Mouse (Mus musculus) CH12.LX (cell line): ENCODE results near the gene Rab8b.

Experiments used
- CTCF ChIP-seq, 2 experiments: IDR thresholded peaks in 1 of 2; conservative IDR thresholded peaks in 1 of 2; 2 replicates each; pipeline ENCODE4 v1.5.1; 2011 to 2012; ENCODE audit warnings: low read depth in 2 of 2, low read length in 2 of 2, improper control_type of control experiment in 1 of 2, inconsistent platforms in 1 of 2, mild to moderate bottlenecking in 1 of 2, moderate library complexity in 1 of 2
- ELF1 ChIP-seq: IDR thresholded peaks from 2 replicates; pipeline ENCODE4 v1.6.1; 2014; ENCODE audit warnings: low read depth, mild to moderate bottlenecking, inconsistent platforms, low read length, improper control_type of control experiment
- EP300 ChIP-seq: IDR thresholded peaks from 2 replicates; pipeline ENCODE4 v1.6.1; 2011; ENCODE audit warnings: low read length, improper control_type of control experiment
- ETS1 ChIP-seq: conservative IDR thresholded peaks from 2 replicates; pipeline ENCODE4 v1.6.1; 2012; ENCODE audit warnings: low read depth, mild to moderate bottlenecking, inconsistent platforms, low read length, improper control_type of control experiment, moderate library complexity
- NRF1 ChIP-seq: IDR thresholded peaks from 2 replicates; pipeline ENCODE4 v1.6.1; 2014; ENCODE audit warnings: low read depth, mild to moderate bottlenecking, inconsistent platforms, low read length, improper control_type of control experiment, moderate library complexity
- POLR2A ChIP-seq: IDR thresholded peaks from 2 replicates; pipeline ENCODE4 v1.6.1; 2011; ENCODE audit warnings: low read depth, mild to moderate bottlenecking, improper control_type of control experiment, low read length
- RAD21 ChIP-seq: IDR thresholded peaks from 2 replicates; pipeline ENCODE4 v1.6.1; 2011; ENCODE audit warnings: low read depth, mild to moderate bottlenecking, low read length, improper control_type of control experiment, moderate library complexity
- TBP ChIP-seq: conservative IDR thresholded peaks from 2 replicates; pipeline ENCODE4 v1.6.1; 2011; ENCODE audit warnings: low read depth, low read length, improper control_type of control experiment
- TCF12 ChIP-seq: IDR thresholded peaks from 2 replicates; pipeline ENCODE4 v1.6.1; 2014; ENCODE audit warnings: low read depth, mild to moderate bottlenecking, inconsistent platforms, low read length, improper control_type of control experiment
- ZKSCAN1 ChIP-seq: IDR thresholded peaks from 2 replicates; pipeline ENCODE4 v1.6.1; 2012; ENCODE audit warnings: low read depth, inconsistent platforms, low read length, improper control_type of control experiment, borderline replicate concordance

GRCm38 (mm10) chr9:66879486-66879885 lies 40.0 kb downstream of the Rab8b start:
- TF ChIP-seq CTCF (conservative IDR thresholded peaks at IDR 0.05 in 1 of 2, IDR thresholded peaks at IDR 0.05 in 1 of 2; ENCODE audit: low read depth in 2 of 2, low read length in 2 of 2) (no peak), POLR2A (no peak), RAD21 (no peak), ELF1 (no peak), NRF1 (no peak), TBP (no peak), EP300 (no peak), TCF12 (no peak), ZKSCAN1 (no peak), ETS1 (no peak)
